Mouse (Mus musculus) CD8-positive naive resting alpha-beta T cell, adult 2 months (primary cell): ENCODE measurements around the gene Mtmr12.

Source experiments
- DNase-seq, 2 experiments: peaks; one replicate each; pipeline ENCODE4 v3.0.0; 2022; ENCODE audit warnings: low read depth in 2 of 2, low spot score in 2 of 2

The Mtmr12 gene

GRCm38 (mm10) chr15:12320441-12321090, 115.7 kb downstream of the Mtmr12 start:
- DNase-seq, result no peak

- DNase-seq, result peak; percentile 85 to 87
These were observed 116.4 kb downstream of the Mtmr12 start, which contains the start of gene Golph3 for GRCm38 (mm10) chr15:12321091-12321787. Golph3 (plus strand) TSS chr15:12321450.

GRCm38 (mm10) chr15:12321788-12322621, 117.2 kb downstream of the Mtmr12 start, which contains the start of gene 1810049J17Rik:
1810049J17Rik (minus strand) TSS chr15:12321899.
- DNase-seq, result peak; percentile 22 to 23

- no peak for DNase-seq
These were observed 118.0 kb downstream of the Mtmr12 start for GRCm38 (mm10) chr15:12322676-12323402.
